ENCODE assay signal across 8 mouse cellular contexts in genomic region chr8:105702001-105702401, GRCm38 (mm10). TPM values are rescaled to one million over a fixed set of nuclear protein-coding genes. Genes with fewer than 3 reads are reported as not detected.
DNase-seq lines count a peak whose midpoint lies in the region; ATAC-seq and TF ChIP-seq lines count a peak whose summit lies in the region.

No protein-coding gene starts in this region.

- TF ChIP-seq POLR2A in myocyte (IDR thresholded peaks at IDR 0.05; ENCODE audit: insufficient read length, low read depth) = no peak

- H3K4me3 ChIP-seq in hindbrain, embryonic 15.5 days = peak overlapping the region; percentile 56
- peak overlapping the region; percentile 91 for H3K4me3 ChIP-seq in myocyte

- no peaks in the 10 kb centered on the region for H3K27me3 ChIP-seq in hindbrain, embryonic 15.5 days
- H3K27me3 ChIP-seq in myocyte (ENCODE audit: control insufficient read depth, insufficient read depth, insufficient read length) = no peaks in the 10 kb centered on the region

- peaks cover 8% of the 10 kb centered on the region for H3K79me2 ChIP-seq in myocyte (ENCODE audit: control insufficient read depth, insufficient read depth)

- DNase-seq in cerebellum, adult 11 months = peak; percentile 50
- DNase-seq in cerebellum, postnatal 4 days (ENCODE audit: low spot score in 2 of 2) = no peak
- DNase-seq in right cerebral cortex, adult 18-20 months = peak; percentile 32
- no peak for DNase-seq in right cerebral cortex, postnatal 10 days (ENCODE audit: low spot score in 2 of 2)
- no peak for DNase-seq in gastrocnemius, postnatal 36 days
- no peak for DNase-seq in adrenal gland, adult 2 months

- intact Hi-C loops in gastrocnemius, postnatal 36 days (cut with DNase I) = no loop called here

- ATAC-seq in hindbrain, embryonic 15.5 days (ENCODE audit: low FRiP score, low read depth) = peak; percentile 7; the same call in 1 of the 2 replicates

- peak overlapping the region; percentile 70 for H3K9ac ChIP-seq in hindbrain, embryonic 15.5 days

- no peaks in the 10 kb centered on the region for H3K9me3 ChIP-seq in hindbrain, embryonic 15.5 days

- H3K36me3 ChIP-seq in hindbrain, embryonic 15.5 days = peaks cover 29% of the 10 kb centered on the region
- H3K36me3 ChIP-seq in myocyte (ENCODE audit: control insufficient read depth, insufficient read depth) = no peaks in the 10 kb centered on the region

- H3ac ChIP-seq in myocyte (ENCODE audit: control insufficient read depth, insufficient read length) = no peak overlapping the region

- H3K4me2 ChIP-seq in hindbrain, embryonic 15.5 days = peak overlapping the region; percentile 93
- peak overlapping the region; percentile 69 for H3K4me2 ChIP-seq in myocyte (ENCODE audit: low read depth)

- WGBS in hindbrain, embryonic 15.5 days = 28% methylated on average over 18 of the region's 18 CpGs

- peak overlapping the region; percentile 91 for H3K27ac ChIP-seq in hindbrain, embryonic 15.5 days (replicated peaks)

- H3K4me1 ChIP-seq in hindbrain, embryonic 15.5 days (replicated peaks) = peaks cover 40% of the 10 kb centered on the region

TF ChIP-seq in myocyte, 11 proteins besides CTCF, POLR2A, EP300 and RAD21:
- TF ChIP-seq TCF12 (IDR thresholded peaks at IDR 0.05; ENCODE audit: insufficient read depth, poor library complexity, severe bottlenecking) (no peak), CEBPB (IDR thresholded peaks at IDR 0.05; ENCODE audit: insufficient read depth, poor library complexity, severe bottlenecking) (no peak), REST (IDR thresholded peaks at IDR 0.05; ENCODE audit: insufficient read depth, insufficient read length) (no peak), USF1 (IDR thresholded peaks at IDR 0.05; ENCODE audit: low read depth) (no peak), SRF (IDR thresholded peaks at IDR 0.05; ENCODE audit: control insufficient read depth, insufficient read length, low read depth) (no peak), MAX (IDR thresholded peaks at IDR 0.05; ENCODE audit: low read depth) (no peak), MYOD1 (IDR thresholded peaks at IDR 0.05; ENCODE audit: control insufficient read depth in 1 of 3, insufficient read length in 2 of 3, low read depth in 2 of 3) (no peak), MYOG (IDR thresholded peaks at IDR 0.05; ENCODE audit: control insufficient read depth in 1 of 3, insufficient read depth in 1 of 3, insufficient read length in 2 of 3, low read depth in 2 of 3) (no peak)

RNA-seq across cellular contexts. Expression of gene Pard6a, which starts 1.1 kb away (rescaled TPM):
- 55.1 and 57.1 TPM in 2 replicates for polyA plus RNA-seq in hindbrain, embryonic 15.5 days (2015; fragmentation: Nextera tagmentation; extraction: Ambion mirVana)
- 32.1 TPM for polyA plus RNA-seq in myocyte (2012; fragmentation: generic; extraction: Trizol)
- 1 to 10 TPM; 4.7 to 6.7 TPM for total RNA-seq in gastrocnemius, postnatal 36 days (2021)
- 10 to 100 TPM; 11.0 to 14.7 TPM for total RNA-seq in adrenal gland, adult 2 months (2021)
- 20.2 and 21.3 TPM in 2 replicates for polyA plus RNA-seq in adrenal gland, adult 2 months (2012; rRNA removed)

RNA-seq across cellular contexts. Expression of gene Acd, which starts 1.1 kb away (rescaled TPM):
- polyA plus RNA-seq in hindbrain, embryonic 15.5 days (2015; fragmentation: Nextera tagmentation; extraction: Ambion mirVana) = 85.1 and 92.6 TPM in 2 replicates
- polyA plus RNA-seq in myocyte (2012; fragmentation: generic; extraction: Trizol) = 20.4 TPM
- 1 to 10 TPM; 6.6 to 6.7 TPM for total RNA-seq in gastrocnemius, postnatal 36 days (2021)
- total RNA-seq in adrenal gland, adult 2 months (2021) = 10 to 100 TPM; 21.7 to 28.7 TPM
- 39.9 and 41.9 TPM in 2 replicates for polyA plus RNA-seq in adrenal gland, adult 2 months (2012; rRNA removed)

RNA-seq across cellular contexts. Expression of gene 4933405L10Rik, which starts 5.5 kb away (rescaled TPM):
- 0.20 and 0.23 TPM in 2 replicates for polyA plus RNA-seq in hindbrain, embryonic 15.5 days (2015; fragmentation: Nextera tagmentation; extraction: Ambion mirVana)
- 0.08 TPM for polyA plus RNA-seq in myocyte (2012; fragmentation: generic; extraction: Trizol)
- not detected for total RNA-seq in gastrocnemius, postnatal 36 days (2021)
- not detected for total RNA-seq in adrenal gland, adult 2 months (2021)
- 0.10 TPM in 1 of 2 replicates, not detected in the other for polyA plus RNA-seq in adrenal gland, adult 2 months (2012; rRNA removed)

RNA-seq across cellular contexts. Expression of gene Enkd1, which starts 6.0 kb away (rescaled TPM):
- polyA plus RNA-seq in hindbrain, embryonic 15.5 days (2015; fragmentation: Nextera tagmentation; extraction: Ambion mirVana) = 15.7 and 16.6 TPM in 2 replicates
- polyA plus RNA-seq in myocyte (2012; fragmentation: generic; extraction: Trizol) = 21.6 TPM
- 1 to 10 TPM in 1 of 2 experiments, under 1 TPM in 1; 0.48 to 1.2 TPM for total RNA-seq in gastrocnemius, postnatal 36 days (2021)
- total RNA-seq in adrenal gland, adult 2 months (2021) = 1 to 10 TPM; 2.9 to 6.8 TPM
- 9.7 and 12.9 TPM in 2 replicates for polyA plus RNA-seq in adrenal gland, adult 2 months (2012; rRNA removed)

RNA-seq across cellular contexts. Expression of gene Carmil2, which starts 15.9 kb away (rescaled TPM):
- 23.5 and 28.7 TPM in 2 replicates for polyA plus RNA-seq in hindbrain, embryonic 15.5 days (2015; fragmentation: Nextera tagmentation; extraction: Ambion mirVana)
- 0.23 TPM for polyA plus RNA-seq in myocyte (2012; fragmentation: generic; extraction: Trizol)
- 1 to 10 TPM in 1 of 2 experiments, not detected in 1; 1.1 TPM for total RNA-seq in gastrocnemius, postnatal 36 days (2021)
- 1 to 10 TPM; 2.0 to 2.9 TPM for total RNA-seq in adrenal gland, adult 2 months (2021)
- polyA plus RNA-seq in adrenal gland, adult 2 months (2012; rRNA removed) = 3.3 and 4.2 TPM in 2 replicates

Comparison
In these comparisons a context has a peak if more than half of its experiments do, and no peak if none do; other contexts are left out.
1. DNase-seq: peak in cerebellum, adult 11 months (single experiment) and right cerebral cortex, adult 18-20 months (single experiment); none in cerebellum, postnatal 4 days (0 of 2), right cerebral cortex, postnatal 10 days (0 of 2), gastrocnemius, postnatal 36 days (0 of 2) and adrenal gland, adult 2 months (single experiment).